Mouse (Mus musculus) embryonic facial prominence, embryonic 15.5 days (tissue): ENCODE measurements at regions not wholly inside any gene's neighbourhood (a gene's known extent, or its start where the extent isn't known, plus 50 kb on each side); places are given as distances from the start of the nearest gene placed in this dataset.

Source experiments
- ATAC-seq: fragments of 200-750 bp; cut with Nextera tagmentation; 2 replicates; pipeline ENCODE4 v1.8.0; 2017; ENCODE audit warnings: low read depth, moderate TSS enrichment; ENCODE audit not compliant: insufficient number of reproducible peaks, low FRiP score, low TSS enrichment
- H3K27ac ChIP-seq: fragments of 300-500 bp; sonication (generic); replicated peaks from 2 replicates; pipeline ENCODE4 v1.5.1; 2015; ENCODE audit warnings: mild to moderate bottlenecking, inconsistent platforms
- H3K27me3 ChIP-seq: fragments of 300-500 bp; sonication (generic); 2 replicates; pipeline ENCODE4 v1.6.1; 2015; ENCODE audit warnings: inconsistent platforms
- H3K36me3 ChIP-seq: fragments of 300-500 bp; sonication (generic); 2 replicates; pipeline ENCODE4 v1.6.1; 2015; ENCODE audit warnings: mild to moderate bottlenecking, inconsistent platforms
- H3K4me1 ChIP-seq: fragments of 300-500 bp; sonication (generic); 2 replicates; pipeline ENCODE4 v1.6.1; 2015; ENCODE audit warnings: inconsistent platforms
- H3K4me2 ChIP-seq: fragments of 300-500 bp; sonication (generic); replicated peaks from 2 replicates; pipeline ENCODE4 v1.6.1; 2015; ENCODE audit warnings: mild to moderate bottlenecking, inconsistent platforms
- H3K4me3 ChIP-seq: fragments of 300-500 bp; sonication (generic); replicated peaks from 2 replicates; pipeline ENCODE4 v1.5.1; 2015; ENCODE audit warnings: mild to moderate bottlenecking, inconsistent platforms
- H3K9ac ChIP-seq: fragments of 300-500 bp; sonication (generic); 2 replicates; pipeline ENCODE4 v1.6.1; 2015; ENCODE audit warnings: inconsistent platforms
- H3K9me3 ChIP-seq: fragments of 300-500 bp; sonication (generic); replicated peaks from 2 replicates; pipeline ENCODE4 v1.6.1; 2016; ENCODE audit warnings: inconsistent platforms
- WGBS: fragments of 180-500 bp; shearing (Covaris S2); methylation state at CpG from one replicate; pipeline ENCODE4 v1.1.7; 2015; 5-methylcytosine and 5-hydroxymethylcytosine counted together

DNA sequence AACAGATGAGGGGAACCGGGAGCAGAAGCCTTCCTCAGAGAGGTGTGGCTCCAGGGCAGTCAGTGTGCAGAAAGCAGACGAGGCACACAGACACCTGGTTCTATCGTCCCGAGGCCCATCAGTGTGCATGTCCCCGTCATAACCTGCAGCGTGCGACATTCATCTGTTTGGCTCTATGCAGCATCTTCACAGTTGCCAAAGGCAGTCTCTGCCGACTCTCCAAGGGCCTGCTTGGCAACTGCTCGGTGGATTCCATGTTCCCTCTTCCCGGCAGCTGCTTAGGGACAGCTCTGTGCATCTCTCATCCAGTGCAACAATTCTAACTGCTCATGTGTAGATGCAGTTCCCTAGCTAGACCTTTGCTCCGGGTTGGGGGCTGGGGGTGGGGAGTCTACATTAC lies 127.8 kb downstream of the Trim29 start:
- H3K36me3 ChIP-seq, result no peaks in the 10 kb centered on the region
- H3K27me3 ChIP-seq, result no peaks in the 10 kb centered on the region
- no peak overlapping the region for H3K27ac ChIP-seq
- no peak overlapping the region for H3K4me2 ChIP-seq
- no peaks in the 10 kb centered on the region for H3K9me3 ChIP-seq
- 57% methylated on average over 11 of the region's 11 CpGs for WGBS
- H3K4me3 ChIP-seq, result no peak overlapping the region
- no peak overlapping the region for H3K9ac ChIP-seq
- no peak for ATAC-seq
- peaks cover 14% of the 10 kb centered on the region; the same call in 1 of the 2 replicates for H3K4me1 ChIP-seq

DNA sequence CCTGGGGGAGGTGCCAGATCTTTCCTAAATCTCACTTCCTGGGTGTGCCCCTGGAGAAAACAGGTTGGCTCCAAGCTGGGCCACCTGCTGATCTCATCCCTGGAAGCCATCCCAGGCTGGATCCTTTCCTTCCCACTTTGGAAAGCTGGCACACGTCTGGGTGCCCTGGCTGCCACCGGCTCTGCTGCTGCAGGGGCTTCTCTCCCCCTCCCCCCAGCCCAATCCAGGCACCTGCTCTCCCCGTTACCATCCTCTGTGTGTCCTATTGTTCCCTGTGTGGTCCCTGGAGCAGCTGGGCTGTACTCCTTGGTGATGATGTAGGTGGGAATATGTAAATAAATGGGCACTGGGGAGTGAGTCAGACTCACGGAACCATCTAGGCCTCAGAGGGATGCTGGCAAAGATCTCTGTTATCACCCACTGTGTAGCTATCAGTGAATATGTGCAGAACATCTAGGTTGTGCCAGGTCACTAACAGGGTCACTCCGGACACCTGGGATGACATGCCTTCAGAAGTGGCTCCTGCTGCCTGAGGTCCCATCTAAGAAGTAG lies 130.4 kb downstream of the Trim29 start:
- H3K4me2 ChIP-seq, result no peak overlapping the region
- 46% methylated on average over 5 of the region's 5 CpGs for WGBS
- H3K36me3 ChIP-seq, result no peaks in the 10 kb centered on the region
- H3K9me3 ChIP-seq, result no peaks in the 10 kb centered on the region
- ATAC-seq, result peak; percentile 39; the same call in 1 of the 2 replicates
- H3K27ac ChIP-seq, result no peak overlapping the region
- peaks cover 14% of the 10 kb centered on the region; the same call in 1 of the 2 replicates for H3K4me1 ChIP-seq
- H3K27me3 ChIP-seq, result no peaks in the 10 kb centered on the region
- no peak overlapping the region for H3K4me3 ChIP-seq
- H3K9ac ChIP-seq, result no peak overlapping the region

DNA sequence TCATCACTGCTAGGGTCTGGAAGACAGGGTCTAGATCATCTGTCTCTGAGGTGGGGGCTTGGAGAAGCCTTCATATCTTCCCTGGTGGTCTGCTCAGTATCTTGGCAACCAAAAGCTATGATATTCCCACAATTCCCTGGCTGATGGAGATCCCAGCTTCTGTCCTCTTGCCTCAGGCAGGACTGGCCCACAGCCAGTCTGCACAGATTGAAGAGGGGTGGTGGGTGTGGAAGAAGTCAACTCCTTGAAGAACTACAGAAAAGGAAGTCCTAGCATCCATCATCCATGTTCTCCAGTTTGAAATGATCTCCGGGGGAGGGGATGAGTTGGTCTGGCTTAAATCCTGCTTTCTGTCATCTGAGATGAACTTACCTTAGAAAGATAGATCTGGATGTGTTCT lies 134.8 kb downstream of the Trim29 start:
- Histone ChIP-seq H3K27me3 (no peaks in the 10 kb centered on the region), H3K9ac (no peak overlapping the region), H3K9me3 (no peaks in the 10 kb centered on the region), H3K36me3 (no peaks in the 10 kb centered on the region), H3K4me1 (peaks cover 9% of the 10 kb centered on the region; the same call in 1 of the 2 replicates), H3K4me2 (no peak overlapping the region), H3K4me3 (no peak overlapping the region), H3K27ac (no peak overlapping the region)
- no peak for ATAC-seq
- 85% methylated on average over 1 of the region's 1 CpGs for WGBS

DNA sequence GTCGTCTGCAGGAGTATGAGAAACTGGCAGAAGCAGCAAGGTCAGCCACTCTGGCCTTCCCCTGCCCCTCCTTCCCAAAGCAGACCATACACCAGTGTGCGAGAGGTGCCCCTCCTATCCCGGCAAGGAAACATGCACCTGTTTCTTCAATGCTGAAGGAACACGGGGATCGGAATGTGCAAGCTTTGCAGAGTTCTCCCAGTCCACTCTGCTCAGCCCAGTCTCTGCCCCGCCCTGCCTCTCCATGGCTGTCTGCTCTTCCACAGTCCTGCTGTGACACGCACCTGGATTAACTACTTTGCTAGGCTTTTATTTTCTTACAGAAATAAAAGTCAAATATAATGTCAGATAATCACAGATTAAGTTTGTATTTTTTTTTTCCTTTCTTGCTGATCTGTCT lies 136.7 kb downstream of the Trim29 start:
- Histone ChIP-seq H3K27me3 (peaks cover 2% of the 10 kb centered on the region; the same call in 1 of the 2 replicates), H3K27ac (no peak overlapping the region), H3K4me3 (no peak overlapping the region), H3K4me1 (0 out of 2 replicates have a peak, but pooled peaks cover 4% of the 10 kb centered on the region), H3K9me3 (no peaks in the 10 kb centered on the region), H3K36me3 (no peaks in the 10 kb centered on the region), H3K9ac (no peak overlapping the region), H3K4me2 (no peak overlapping the region)
- 64% methylated on average over 7 of the region's 7 CpGs for WGBS
- no peak for ATAC-seq

DNA sequence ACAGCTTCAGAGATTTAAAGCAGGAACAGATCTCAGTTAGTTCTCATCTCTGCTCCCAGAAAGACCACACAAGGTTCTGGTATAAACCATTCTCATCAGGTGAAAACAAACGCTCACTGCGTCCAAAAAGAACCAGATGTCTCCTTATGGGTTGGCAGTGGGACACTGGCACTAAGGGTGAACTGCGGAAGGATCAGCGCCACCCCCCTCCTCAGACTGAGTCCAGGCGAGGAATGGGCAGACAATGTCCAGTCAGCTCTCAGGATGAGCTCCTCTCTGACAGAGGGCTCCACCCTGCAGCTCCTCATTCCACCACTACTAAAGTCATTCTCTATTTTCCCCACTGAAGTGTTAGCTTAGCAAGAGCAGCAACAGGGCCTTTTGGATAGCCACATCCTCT lies 138.3 kb downstream of the Trim29 start:
- WGBS, result 74% methylated on average over 5 of the region's 5 CpGs
- Histone ChIP-seq H3K4me3 (no peak overlapping the region), H3K27ac (no peak overlapping the region), H3K27me3 (peaks cover 14% of the 10 kb centered on the region), H3K36me3 (no peaks in the 10 kb centered on the region), H3K4me2 (no peak overlapping the region), H3K9ac (no peak overlapping the region), H3K4me1 (0 out of 2 replicates have a peak, but pooled peaks cover 6% of the 10 kb centered on the region), H3K9me3 (no peaks in the 10 kb centered on the region)
- no peak for ATAC-seq

DNA sequence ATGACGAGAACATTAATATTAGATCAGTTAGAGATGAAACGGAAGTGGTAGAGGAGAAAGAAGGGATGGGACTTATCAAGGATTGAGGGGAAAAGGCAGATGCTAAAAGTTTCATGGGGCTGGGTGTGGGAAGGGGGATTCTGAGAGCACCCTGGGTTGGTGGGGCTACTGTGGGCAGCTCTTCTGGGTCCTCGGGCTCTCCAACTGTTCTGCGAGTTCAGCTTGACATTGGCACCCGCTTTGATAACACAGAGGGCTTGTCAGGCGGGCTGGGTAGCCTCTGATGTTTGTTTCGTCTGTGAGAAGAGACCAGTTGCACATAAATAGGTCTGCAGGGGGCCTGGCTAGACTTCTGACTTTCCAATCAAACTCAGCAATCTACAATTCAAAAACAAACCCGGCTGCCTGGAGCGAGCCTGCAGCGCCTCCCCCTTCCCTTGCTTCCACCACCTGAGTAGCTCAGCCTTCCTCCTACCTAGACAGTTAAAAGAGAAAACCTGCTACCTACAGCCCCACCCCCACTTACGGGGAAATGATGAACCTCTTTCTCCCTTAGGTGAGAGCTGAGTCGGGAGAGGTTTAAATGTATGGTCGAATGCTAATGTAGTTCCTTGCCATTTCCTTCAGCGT lies 143.4 kb downstream of the Trim29 start:
- H3K4me2 ChIP-seq, result 0 out of 2 replicates have a peak overlapping the region, but pooled peaks have one; percentile 8

DNA sequence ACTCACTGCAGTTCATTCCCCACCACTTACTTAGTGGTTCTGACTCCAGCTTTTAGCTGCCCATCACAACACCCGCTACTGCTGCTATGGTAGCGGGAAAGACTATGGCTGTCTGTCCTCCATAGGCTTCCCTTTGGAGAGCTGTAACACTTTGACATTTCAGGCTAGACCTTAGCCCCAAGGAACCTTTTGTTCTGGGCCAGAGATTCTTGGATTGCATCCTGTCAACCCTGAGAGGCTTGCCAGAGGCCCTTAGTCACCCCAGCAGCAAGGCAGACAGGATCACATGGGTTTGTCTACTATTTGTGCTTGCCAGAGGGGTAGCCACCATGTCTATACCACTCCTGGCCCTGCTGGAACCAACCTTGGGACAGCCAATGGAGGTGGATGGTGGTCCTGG lies 147.1 kb downstream of the Trim29 start:
- Histone ChIP-seq H3K36me3 (no peaks in the 10 kb centered on the region), H3K9ac (no peak overlapping the region), H3K27ac (no peak overlapping the region), H3K4me2 (no peak overlapping the region), H3K4me1 (0 out of 2 replicates have a peak, but pooled peaks cover 9% of the 10 kb centered on the region), H3K9me3 (no peaks in the 10 kb centered on the region), H3K27me3 (peaks cover 19% of the 10 kb centered on the region), H3K4me3 (no peak overlapping the region)
- no peak for ATAC-seq
- WGBS, result 93% methylated on average over 2 of the region's 2 CpGs

More for the DNA sequence above, 143.4 kb downstream of the Trim29 start:
- ATAC-seq, result no peak
- no peaks in the 10 kb centered on the region for H3K9me3 ChIP-seq
- H3K4me3 ChIP-seq, result no peak overlapping the region
- WGBS, result 2% methylated on average over 14 of the region's 14 CpGs
- H3K9ac ChIP-seq, result no peak overlapping the region
- H3K4me1 ChIP-seq, result 0 out of 2 replicates have a peak, but pooled peaks cover 9% of the 10 kb centered on the region
- H3K27me3 ChIP-seq, result peaks cover 23% of the 10 kb centered on the region
- H3K27ac ChIP-seq, result no peak overlapping the region
- H3K36me3 ChIP-seq, result no peaks in the 10 kb centered on the region

DNA sequence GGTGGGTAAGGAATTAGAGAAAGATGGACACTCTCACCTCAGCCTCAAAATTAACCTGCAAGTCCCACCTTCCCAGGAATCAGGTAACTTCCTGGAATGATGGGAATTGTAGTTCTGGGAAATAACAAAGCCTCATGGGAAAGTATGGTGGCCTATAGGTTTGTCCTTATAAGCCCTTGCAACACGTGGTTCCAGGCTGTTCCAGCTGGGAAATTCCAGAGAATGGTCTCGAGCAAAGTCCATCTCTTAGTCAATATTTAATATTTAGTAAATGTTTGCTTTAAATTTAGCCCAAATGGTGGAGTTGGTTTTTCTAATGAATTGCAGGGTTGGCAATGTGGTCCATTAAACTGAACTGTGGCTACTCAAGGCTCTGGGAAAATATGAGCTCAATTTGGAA lies 150.5 kb downstream of the Trim29 start:
- Histone ChIP-seq H3K9me3 (no peaks in the 10 kb centered on the region), H3K4me2 (no peak overlapping the region), H3K27ac (no peak overlapping the region), H3K9ac (no peak overlapping the region), H3K27me3 (no peaks in the 10 kb centered on the region), H3K4me3 (no peak overlapping the region), H3K4me1 (0 out of 2 replicates have a peak, but pooled peaks cover 7% of the 10 kb centered on the region), H3K36me3 (no peaks in the 10 kb centered on the region)
- 49% methylated on average over 2 of the region's 2 CpGs for WGBS
- no peak for ATAC-seq

DNA sequence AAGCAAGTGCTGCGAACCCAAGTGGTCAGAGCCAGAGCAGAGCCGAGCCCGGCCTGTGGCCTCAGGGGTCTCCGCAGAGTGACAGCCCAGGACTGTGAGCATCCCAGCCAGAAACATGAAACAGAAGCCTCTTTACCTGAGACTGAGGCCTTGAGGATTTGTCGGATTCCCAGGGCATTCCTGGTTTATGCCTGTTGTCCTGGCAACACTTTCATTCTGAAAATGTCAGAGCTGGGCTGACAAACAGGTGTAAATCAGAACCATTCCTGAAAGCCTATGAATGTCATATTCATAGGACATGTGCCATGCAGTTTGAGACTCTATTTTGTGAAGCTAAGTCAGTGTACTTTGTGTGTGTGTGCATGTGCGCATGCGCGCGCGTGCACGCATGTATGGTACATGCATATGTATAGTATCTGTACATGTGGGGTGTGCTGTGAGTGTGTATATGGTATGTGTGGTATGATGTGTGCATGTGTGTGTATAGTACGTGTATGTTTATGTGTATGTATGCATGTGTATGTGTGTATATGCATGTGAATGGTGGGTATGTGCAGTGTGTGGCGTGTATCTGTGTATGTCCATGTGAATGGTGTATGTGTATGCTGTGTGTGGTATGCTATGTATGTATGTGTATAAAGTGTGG lies 152.9 kb downstream of the Trim29 start:
- Histone ChIP-seq H3K4me3 (no peak overlapping the region), H3K4me2 (no peak overlapping the region), H3K36me3 (no peaks in the 10 kb centered on the region), H3K9me3 (no peaks in the 10 kb centered on the region), H3K27ac (no peak overlapping the region), H3K4me1 (0 out of 2 replicates have a peak, but pooled peaks cover 7% of the 10 kb centered on the region), H3K27me3 (no peaks in the 10 kb centered on the region), H3K9ac (no peak overlapping the region)
- WGBS, result 81% methylated on average over 13 of the region's 13 CpGs
- no peak for ATAC-seq

DNA sequence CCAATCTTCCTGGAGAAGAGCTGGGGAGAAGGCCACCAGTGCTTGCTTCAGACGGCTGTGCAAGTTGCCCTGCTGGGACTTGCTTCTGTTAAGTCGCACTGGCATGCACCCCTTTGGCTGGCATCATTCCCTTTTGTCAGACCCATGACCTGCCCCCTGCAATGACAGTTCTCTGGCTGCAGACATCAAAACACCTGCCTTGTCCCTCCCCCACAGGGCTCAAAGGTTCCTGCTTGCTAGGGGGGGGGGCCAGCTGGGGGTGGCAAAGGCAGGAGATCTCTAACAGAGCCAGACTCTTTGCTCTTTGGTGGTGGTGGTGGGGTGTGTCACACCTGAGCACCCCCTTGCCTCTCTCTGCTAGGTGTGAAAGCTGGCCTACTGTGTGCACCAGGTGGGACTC lies 154.5 kb downstream of the Trim29 start:
- WGBS, result 43% methylated on average over 2 of the region's 2 CpGs
- Histone ChIP-seq H3K27ac (no peak overlapping the region), H3K9me3 (no peaks in the 10 kb centered on the region), H3K27me3 (no peaks in the 10 kb centered on the region), H3K4me1 (peaks cover 7% of the 10 kb centered on the region; the same call in 1 of the 2 replicates), H3K9ac (no peak overlapping the region), H3K4me2 (no peak overlapping the region), H3K36me3 (no peaks in the 10 kb centered on the region), H3K4me3 (no peak overlapping the region)
- ATAC-seq, result no peak

DNA sequence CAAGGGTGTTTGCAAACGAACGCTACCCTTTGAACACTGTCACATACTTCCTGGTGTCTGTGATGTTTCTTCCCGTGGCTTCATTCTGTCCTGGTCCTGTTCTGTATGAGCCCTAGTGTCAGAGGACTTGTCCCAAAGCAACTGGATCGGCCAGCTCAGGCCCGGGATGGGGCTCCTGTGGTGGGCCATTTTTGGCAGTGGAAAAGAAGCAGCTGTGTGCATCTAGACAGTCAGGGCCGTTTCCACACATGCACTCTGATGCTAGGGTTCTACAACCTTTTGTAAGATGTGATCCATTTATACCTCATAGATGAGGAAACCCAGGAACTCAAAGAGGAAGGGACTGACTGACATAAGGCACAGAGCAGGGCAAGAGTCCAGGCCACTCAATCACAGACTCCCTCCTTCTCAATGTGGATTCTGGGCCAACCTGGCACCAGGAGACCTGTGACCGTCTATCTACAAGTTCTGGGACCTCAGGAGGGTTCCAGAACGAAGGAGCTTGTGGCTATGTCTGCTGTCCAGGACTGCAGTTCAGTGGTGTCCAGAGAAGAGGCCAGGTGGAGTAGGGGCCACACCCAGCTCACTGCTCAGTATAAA lies 155.2 kb downstream of the Trim29 start:
- no peak overlapping the region for H3K4me3 ChIP-seq
- no peak overlapping the region for H3K27ac ChIP-seq
- no peak overlapping the region for H3K9ac ChIP-seq
- no peak for ATAC-seq
- 68% methylated on average over 8 of the region's 8 CpGs for WGBS
- no peaks in the 10 kb centered on the region for H3K9me3 ChIP-seq
- no peaks in the 10 kb centered on the region for H3K27me3 ChIP-seq
- no peaks in the 10 kb centered on the region for H3K36me3 ChIP-seq
- peaks cover 7% of the 10 kb centered on the region; the same call in 1 of the 2 replicates for H3K4me1 ChIP-seq
- H3K4me2 ChIP-seq, result no peak overlapping the region
